Mouse (Mus musculus) spleen, adult 2 months (tissue): Measurements from ENCODE around the gene Prnd. TPM values are rescaled to one million over a fixed set of nuclear protein-coding genes. Genes with fewer than 3 reads are reported as not detected.

Experiments used
- DNase-seq, 2 experiments: peaks; one replicate each; pipeline versions ENCODE4 v3.0.0 to v3.0.0-alpha.2; 2012 to 2021; ENCODE audit warnings: low spot score in 2 of 2, low read depth in 1 of 2
- H3K27ac ChIP-seq: fragments of 200-500 bp; 2 replicates; pipeline ENCODE4 v1.5.1; 2012; ENCODE audit warnings: low read length, inconsistent platforms; ENCODE audit not compliant: insufficient read depth
- H3K27me3 ChIP-seq: fragments of 200-500 bp; 2 replicates; pipeline ENCODE4 v1.6.1; 2012; ENCODE audit warnings: mild to moderate bottlenecking, moderate library complexity, low read length, inconsistent platforms; ENCODE audit not compliant: control insufficient read depth, insufficient read depth
- H3K36me3 ChIP-seq: fragments of 200-500 bp; 2 replicates; pipeline ENCODE4 v1.6.1; 2012; ENCODE audit warnings: mild to moderate bottlenecking, low read length, inconsistent platforms; ENCODE audit not compliant: control insufficient read depth, insufficient read depth
- H3K4me1 ChIP-seq: fragments of 200-500 bp; 2 replicates; pipeline ENCODE4 v1.6.1; 2011; ENCODE audit warnings: inconsistent platforms; ENCODE audit not compliant: control insufficient read depth, insufficient read depth, insufficient read length
- H3K4me3 ChIP-seq: fragments of 200-500 bp; 2 replicates; pipeline ENCODE4 v1.5.1; 2011; ENCODE audit warnings: mild to moderate bottlenecking, inconsistent platforms; ENCODE audit not compliant: insufficient read depth, insufficient read length; ENCODE audit errors: extremely low read depth
- CTCF ChIP-seq: fragments of 200-500 bp; IDR thresholded peaks from 2 replicates; pipeline ENCODE4 v1.5.1; 2011; ENCODE audit warnings: mild to moderate bottlenecking, inconsistent platforms; ENCODE audit not compliant: insufficient read depth, insufficient read length, insufficient replicate concordance; ENCODE audit errors: extremely low read depth
- POLR2A ChIP-seq: fragments of 200-500 bp; IDR thresholded peaks from 2 replicates; pipeline ENCODE4 v1.6.1; 2011; ENCODE audit warnings: low read depth, low read length, inconsistent platforms
- WGBS: fragments of 180-500 bp; shearing (Covaris S2); methylation state at CpG from one replicate; pipeline ENCODE4 v1.1.7; 2018; 5-methylcytosine and 5-hydroxymethylcytosine counted together
- polyA plus RNA-seq: library from polyadenylated mRNA; depleted of rRNA; stranded (reverse); fragments of >200 nt; gene quantifications from 2 replicates; pipeline ENCODE4 v1.2.3, GENCODE M21; 2012

Gene Prnd
- polyA plus RNA-seq, 1 experiment, result 1.4 TPM

GRCm38 (mm10) chr2:131912526-131913258 lies 38.0 kb upstream of the Prnd start:
- no peak for TF ChIP-seq POLR2A
- no peak overlapping the region for H3K4me3 ChIP-seq
- H3K4me1 ChIP-seq, result no peaks in the 10 kb centered on the region
- 88% methylated on average over 8 of the region's 8 CpGs for WGBS
- H3K27me3 ChIP-seq, result no peaks in the 10 kb centered on the region
- no peaks in the 10 kb centered on the region for H3K36me3 ChIP-seq
- no peak overlapping the region for H3K27ac ChIP-seq
- no peak for DNase-seq

GRCm38 (mm10) chr2:131932275-131932902 lies 18.3 kb upstream of the Prnd start:
- no peak overlapping the region for H3K4me3 ChIP-seq
- H3K4me1 ChIP-seq, result no peaks in the 10 kb centered on the region
- WGBS, result 86% methylated on average over 7 of the region's 7 CpGs
- H3K27ac ChIP-seq, result no peak overlapping the region
- no peak for DNase-seq
- no peaks in the 10 kb centered on the region for H3K36me3 ChIP-seq
- H3K27me3 ChIP-seq, result no peaks in the 10 kb centered on the region
- TF ChIP-seq CTCF (no peak), POLR2A (no peak)

GRCm38 (mm10) chr2:131933013-131933412 lies 17.6 kb upstream of the Prnd start:
- no peaks in the 10 kb centered on the region for H3K4me1 ChIP-seq
- no peak overlapping the region for H3K4me3 ChIP-seq
- no peaks in the 10 kb centered on the region for H3K36me3 ChIP-seq
- H3K27me3 ChIP-seq, result no peaks in the 10 kb centered on the region
- WGBS, result 88% methylated on average over 6 of the region's 6 CpGs
- H3K27ac ChIP-seq, result no peak overlapping the region
- TF ChIP-seq CTCF (no peak), POLR2A (no peak)
- DNase-seq, result no peak

GRCm38 (mm10) chr2:131933598-131933997 lies 17.1 kb upstream of the Prnd start:
- Histone ChIP-seq H3K27ac (no peak overlapping the region), H3K4me3 (no peak overlapping the region), H3K4me1 (no peaks in the 10 kb centered on the region), H3K27me3 (no peaks in the 10 kb centered on the region), H3K36me3 (no peaks in the 10 kb centered on the region)
- 64% methylated on average over 3 of the region's 3 CpGs for WGBS
- no peak for DNase-seq
- no peak for TF ChIP-seq POLR2A
- no peak for TF ChIP-seq CTCF

DNA sequence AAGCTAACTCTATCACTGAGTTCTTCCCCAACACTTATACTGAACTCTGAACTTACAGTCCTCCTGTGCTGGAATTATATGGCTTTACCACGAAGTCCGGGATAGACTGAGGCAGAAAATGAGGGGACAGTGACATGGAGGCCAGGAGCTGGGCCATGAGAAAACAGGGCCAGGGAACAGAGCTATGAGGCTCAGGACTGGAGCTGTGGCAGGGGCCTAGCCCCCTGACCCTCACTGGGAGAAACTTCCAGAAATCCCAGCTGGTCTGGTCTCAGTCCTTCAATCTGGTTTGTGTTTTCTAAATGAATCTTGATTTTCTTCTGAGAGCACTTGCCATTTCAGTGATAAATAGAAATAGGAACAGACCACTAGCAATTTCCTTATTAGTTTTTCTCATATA lies 16.4 kb upstream of the Prnd start:
- TF ChIP-seq CTCF (no peak), POLR2A (no peak)

DNA sequence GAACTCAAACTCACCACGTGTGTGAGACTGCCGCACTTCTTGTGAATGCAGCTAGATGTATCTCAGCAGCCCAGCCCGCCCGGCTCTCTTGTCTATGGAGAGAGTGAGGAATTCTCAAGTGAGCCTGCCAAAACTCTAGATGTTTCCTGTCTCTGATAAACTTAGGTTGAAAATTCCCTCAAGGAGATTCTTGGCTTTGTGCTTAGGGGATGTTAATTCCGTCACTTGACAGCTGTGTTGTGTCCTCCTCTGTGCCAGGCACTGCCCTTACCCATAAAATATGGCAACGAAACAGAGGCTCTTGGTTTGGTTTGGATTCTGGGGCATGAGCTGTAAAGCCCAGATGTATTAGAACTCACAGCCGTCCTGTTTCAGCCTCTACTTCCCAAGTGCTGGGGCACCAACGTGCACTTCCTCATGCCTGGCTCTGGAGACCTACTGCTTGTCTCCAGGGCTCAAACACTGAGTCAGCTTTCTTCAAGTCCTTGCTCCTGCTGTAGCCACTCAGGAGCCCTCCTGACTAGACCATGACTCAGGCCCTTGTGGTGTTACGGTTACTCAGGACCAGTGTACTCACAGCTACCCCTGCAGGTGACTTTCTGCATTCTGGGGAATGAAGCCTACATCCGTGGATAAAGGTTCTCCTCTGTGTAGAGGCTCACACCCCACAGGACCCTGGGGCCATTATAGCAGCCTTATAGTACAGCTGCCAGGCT lies 15.1 kb upstream of the Prnd start:
- Histone ChIP-seq H3K27me3 (no peaks in the 10 kb centered on the region), H3K27ac (no peak overlapping the region), H3K4me1 (no peaks in the 10 kb centered on the region), H3K36me3 (no peaks in the 10 kb centered on the region), H3K4me3 (no peak overlapping the region)
- WGBS, result 66% methylated on average over 10 of the region's 10 CpGs
- TF ChIP-seq POLR2A (no peak), CTCF (no peak)
- DNase-seq, result no peak

More for the DNA sequence above, 16.4 kb upstream of the Prnd start:
- WGBS, result 95% methylated on average over 2 of the region's 2 CpGs
- no peak overlapping the region for H3K27ac ChIP-seq
- H3K27me3 ChIP-seq, result no peaks in the 10 kb centered on the region
- no peaks in the 10 kb centered on the region for H3K4me1 ChIP-seq
- DNase-seq, result no peak
- H3K4me3 ChIP-seq, result no peak overlapping the region
- no peaks in the 10 kb centered on the region for H3K36me3 ChIP-seq

DNA sequence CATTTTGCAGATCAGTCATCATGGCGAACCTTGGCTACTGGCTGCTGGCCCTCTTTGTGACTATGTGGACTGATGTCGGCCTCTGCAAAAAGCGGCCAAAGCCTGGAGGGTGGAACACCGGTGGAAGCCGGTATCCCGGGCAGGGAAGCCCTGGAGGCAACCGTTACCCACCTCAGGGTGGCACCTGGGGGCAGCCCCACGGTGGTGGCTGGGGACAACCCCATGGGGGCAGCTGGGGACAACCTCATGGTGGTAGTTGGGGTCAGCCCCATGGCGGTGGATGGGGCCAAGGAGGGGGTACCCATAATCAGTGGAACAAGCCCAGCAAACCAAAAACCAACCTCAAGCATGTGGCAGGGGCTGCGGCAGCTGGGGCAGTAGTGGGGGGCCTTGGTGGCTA lies 14.3 kb upstream of the Prnd start:
- H3K27me3 ChIP-seq, result no peaks in the 10 kb centered on the region
- no peak overlapping the region for H3K27ac ChIP-seq
- no peak for DNase-seq
- H3K36me3 ChIP-seq, result no peaks in the 10 kb centered on the region
- WGBS, result 94% methylated on average over 10 of the region's 10 CpGs
- TF ChIP-seq CTCF, result no peak
- TF ChIP-seq POLR2A, result no peak
- no peaks in the 10 kb centered on the region for H3K4me1 ChIP-seq
- H3K4me3 ChIP-seq, result no peak overlapping the region
